Mouse (Mus musculus) intestine, embryonic 16.5 days (tissue): ENCODE data around the gene Hmgcs2. TPM values are rescaled to one million over a fixed set of nuclear protein-coding genes. Genes with fewer than 3 reads are reported as not detected.

Experiments
- ATAC-seq: fragments of 200-750 bp; cut with Nextera tagmentation; 2 replicates; pipeline ENCODE4 v1.8.0; 2017; ENCODE audit warnings: moderate TSS enrichment, moderate library complexity
- H3K27ac ChIP-seq: fragments of 300-500 bp; sonication (generic); 2 replicates; pipeline ENCODE4 v1.5.1; 2014; ENCODE audit warnings: mild to moderate bottlenecking, low read length
- H3K27me3 ChIP-seq: fragments of 300-500 bp; sonication (generic); replicated peaks from 2 replicates; pipeline ENCODE4 v1.6.1; 2014; ENCODE audit warnings: low read length, control low read depth, mixed read lengths; ENCODE audit not compliant: control insufficient read depth, insufficient read depth
- H3K36me3 ChIP-seq: fragments of 300-500 bp; sonication (generic); 2 replicates; pipeline ENCODE4 v1.6.1; 2014; ENCODE audit warnings: low read length, control low read depth; ENCODE audit not compliant: control insufficient read depth, insufficient read depth
- H3K4me1 ChIP-seq: fragments of 300-500 bp; sonication (generic); 2 replicates; pipeline ENCODE4 v1.6.1; 2014; ENCODE audit warnings: low read length, control low read depth, mixed read lengths; ENCODE audit not compliant: control insufficient read depth, insufficient read depth
- H3K4me2 ChIP-seq: fragments of 300-500 bp; sonication (generic); 2 replicates; pipeline ENCODE4 v1.6.1; 2014; ENCODE audit warnings: low read depth, low read length, control low read depth
- H3K4me3 ChIP-seq: fragments of 300-500 bp; sonication (generic); 2 replicates; pipeline ENCODE4 v1.5.1; 2014; ENCODE audit warnings: mild to moderate bottlenecking, low read length
- H3K9ac ChIP-seq: fragments of 300-500 bp; sonication (generic); 2 replicates; pipeline ENCODE4 v1.6.1; 2014; ENCODE audit warnings: low read depth, low read length
- H3K9me3 ChIP-seq: fragments of 300-500 bp; sonication (generic); 2 replicates; pipeline ENCODE4 v1.6.1; 2016; ENCODE audit warnings: low read length, control low read depth; ENCODE audit not compliant: control insufficient read depth
- WGBS: fragments of 180-500 bp; shearing (Covaris S2); extraction: QIAGEN DNeasy Blood & Tissue Kit; methylation state at CpG from one replicate; pipeline ENCODE4 v1.1.7; 2014; 5-methylcytosine and 5-hydroxymethylcytosine counted together
- polyA plus RNA-seq: library from polyadenylated mRNA; unstranded; fragments of >200 nt; fragmentation: Nextera tagmentation; extraction: Ambion mirVana; gene quantifications from 2 replicates; pipeline ENCODE4 v1.2.1, GENCODE M21; 2015

Hmgcs2 gene
- polyA plus RNA-seq, 1 experiment from 2014 or later = 352 TPM

GRCm38 (mm10) chr3:98340818-98341594 is 60.8 kb downstream of the Hmgcs2 start:
- H3K4me1 ChIP-seq = peaks cover 21% of the 10 kb centered on the region
- no peaks in the 10 kb centered on the region for H3K9me3 ChIP-seq
- no peak overlapping the region for H3K9ac ChIP-seq
- no peaks in the 10 kb centered on the region for H3K36me3 ChIP-seq
- H3K27ac ChIP-seq = no peak overlapping the region
- H3K4me3 ChIP-seq = no peak overlapping the region
- H3K4me2 ChIP-seq = no peak overlapping the region
- no peaks in the 10 kb centered on the region for H3K27me3 ChIP-seq
- no peak for ATAC-seq
- WGBS = 88% methylated on average over 17 of the region's 17 CpGs

GRCm38 (mm10) chr3:98343235-98343634 is 63.0 kb downstream of the Hmgcs2 start:
- WGBS = 83% methylated on average over 3 of the region's 3 CpGs

GRCm38 (mm10) chr3:98348106-98348505 is 67.9 kb downstream of the Hmgcs2 start:
- no peak for ATAC-seq
- 55% methylated on average over 6 of the region's 6 CpGs for WGBS
- no peak overlapping the region for H3K4me3 ChIP-seq
- H3K4me2 ChIP-seq = no peak overlapping the region
- no peaks in the 10 kb centered on the region for H3K27me3 ChIP-seq
- H3K9ac ChIP-seq = no peak overlapping the region
- H3K4me1 ChIP-seq = peaks cover 3% of the 10 kb centered on the region; the same call in 1 of the 2 replicates
- H3K27ac ChIP-seq = no peak overlapping the region
- no peaks in the 10 kb centered on the region for H3K9me3 ChIP-seq
- H3K36me3 ChIP-seq = no peaks in the 10 kb centered on the region

More at GRCm38 (mm10) chr3:98343235-98343634, 63.0 kb downstream of the Hmgcs2 start:
- Histone ChIP-seq H3K9me3 (no peaks in the 10 kb centered on the region), H3K27me3 (no peaks in the 10 kb centered on the region), H3K9ac (no peak overlapping the region), H3K4me1 (peaks cover 4% of the 10 kb centered on the region), H3K36me3 (no peaks in the 10 kb centered on the region), H3K4me3 (no peak overlapping the region), H3K27ac (no peak overlapping the region), H3K4me2 (no peak overlapping the region)
- ATAC-seq = no peak

GRCm38 (mm10) chr3:98348705-98349104 is 68.5 kb downstream of the Hmgcs2 start:
- Histone ChIP-seq H3K27me3 (no peaks in the 10 kb centered on the region), H3K36me3 (no peaks in the 10 kb centered on the region), H3K4me3 (no peak overlapping the region), H3K9me3 (no peaks in the 10 kb centered on the region), H3K27ac (no peak overlapping the region), H3K9ac (no peak overlapping the region), H3K4me2 (no peak overlapping the region), H3K4me1 (peaks cover 4% of the 10 kb centered on the region; the same call in 1 of the 2 replicates)
- WGBS = 19% methylated on average over 8 of the region's 8 CpGs
- peak; percentile 75 for ATAC-seq

GRCm38 (mm10) chr3:98353892-98354291 is 73.7 kb downstream of the Hmgcs2 start:
- Histone ChIP-seq H3K9ac (no peak overlapping the region), H3K27me3 (no peaks in the 10 kb centered on the region), H3K36me3 (no peaks in the 10 kb centered on the region), H3K4me2 (no peak overlapping the region), H3K4me1 (peaks cover 3% of the 10 kb centered on the region; the same call in 1 of the 2 replicates), H3K4me3 (no peak overlapping the region), H3K9me3 (no peaks in the 10 kb centered on the region), H3K27ac (no peak overlapping the region)
- 31% methylated on average over 7 of the region's 7 CpGs for WGBS
- ATAC-seq = no peak

GRCm38 (mm10) chr3:98355344-98356025 is 75.2 kb downstream of the Hmgcs2 start:
- Histone ChIP-seq H3K4me1 (0 out of 2 replicates have a peak, but pooled peaks cover 3% of the 10 kb centered on the region), H3K27me3 (no peaks in the 10 kb centered on the region), H3K27ac (no peak overlapping the region), H3K36me3 (no peaks in the 10 kb centered on the region), H3K4me3 (no peak overlapping the region), H3K4me2 (no peak overlapping the region), H3K9ac (no peak overlapping the region), H3K9me3 (no peaks in the 10 kb centered on the region)
- WGBS = 62% methylated on average over 10 of the region's 10 CpGs
- ATAC-seq = no peak

GRCm38 (mm10) chr3:98356026-98356365 is 75.8 kb downstream of the Hmgcs2 start:
- no peak for ATAC-seq
- Histone ChIP-seq H3K27ac (no peak overlapping the region), H3K9ac (no peak overlapping the region), H3K4me3 (no peak overlapping the region), H3K4me2 (no peak overlapping the region), H3K36me3 (no peaks in the 10 kb centered on the region), H3K4me1 (0 out of 2 replicates have a peak, but pooled peaks cover 3% of the 10 kb centered on the region), H3K27me3 (no peaks in the 10 kb centered on the region), H3K9me3 (no peaks in the 10 kb centered on the region)
- 67% methylated on average over 6 of the region's 6 CpGs for WGBS

- WGBS = 72% methylated on average over 3 of the region's 3 CpGs
- no peak for ATAC-seq
Measured at GRCm38 (mm10) chr3:98356632-98357370, 76.6 kb downstream of the Hmgcs2 start.

More at GRCm38 (mm10) chr3:98356632-98357370, 76.6 kb downstream of the Hmgcs2 start:
- Histone ChIP-seq H3K4me3 (no peak overlapping the region), H3K9ac (no peak overlapping the region), H3K4me1 (0 out of 2 replicates have a peak, but pooled peaks cover 3% of the 10 kb centered on the region), H3K36me3 (no peaks in the 10 kb centered on the region), H3K27me3 (no peaks in the 10 kb centered on the region), H3K27ac (no peak overlapping the region), H3K4me2 (no peak overlapping the region), H3K9me3 (no peaks in the 10 kb centered on the region)
